Mouse (Mus musculus) kidney, postnatal 0 days (tissue): ENCODE results near the gene Tbc1d9. TPM values are rescaled to one million over a fixed set of nuclear protein-coding genes. Genes with fewer than 3 reads are reported as not detected.

ENCODE experiments used
- ATAC-seq: fragments of 200-750 bp; cut with Nextera tagmentation; replicated peaks from 2 replicates; pipeline ENCODE4 v1.8.0; 2017; ENCODE audit warnings: low read depth, moderate number of reproducible peaks, moderate TSS enrichment, moderate library complexity; ENCODE audit not compliant: low FRiP score
- DNase-seq: peaks from one replicate; pipeline ENCODE4 v3.0.0-alpha.2; 2016; ENCODE audit warnings: low spot score
- H3K27ac ChIP-seq: fragments of 300-500 bp; sonication (generic); 2 replicates; pipeline ENCODE4 v1.5.1; 2014; ENCODE audit warnings: mild to moderate bottlenecking
- H3K27me3 ChIP-seq: fragments of 300-500 bp; sonication (generic); 2 replicates; pipeline ENCODE4 v1.6.1; 2014; ENCODE audit warnings: low read length, mixed read lengths; ENCODE audit not compliant: insufficient read depth
- H3K36me3 ChIP-seq: fragments of 300-500 bp; sonication (generic); 2 replicates; pipeline ENCODE4 v1.6.1; 2014; ENCODE audit warnings: low read length, mixed read lengths; ENCODE audit not compliant: insufficient read depth
- H3K4me1 ChIP-seq: fragments of 300-500 bp; sonication (generic); replicated peaks from 2 replicates; pipeline ENCODE4 v1.6.1; 2014; ENCODE audit warnings: antibody characterized with exemption, low read length, mixed read lengths; ENCODE audit not compliant: insufficient read depth
- H3K4me2 ChIP-seq: fragments of 300-500 bp; sonication (generic); 2 replicates; pipeline ENCODE4 v1.6.1; 2014; ENCODE audit warnings: mild to moderate bottlenecking, low read length, moderate library complexity, mixed read lengths
- H3K4me3 ChIP-seq: fragments of 300-500 bp; sonication (generic); replicated peaks from 2 replicates; pipeline ENCODE4 v1.5.1; 2014; ENCODE audit warnings: low read depth, low read length
- H3K9ac ChIP-seq: fragments of 300-500 bp; sonication (generic); 2 replicates; pipeline ENCODE4 v1.6.1; 2014; ENCODE audit warnings: low read depth, low read length
- H3K9me3 ChIP-seq: fragments of 300-500 bp; sonication (generic); replicated peaks from 2 replicates; pipeline ENCODE4 v1.6.1; 2016; ENCODE audit warnings: low read length, inconsistent platforms, mixed read lengths
- CTCF ChIP-seq: IDR thresholded peaks from 2 replicates; pipeline ENCODE4 v1.5.1; 2016; ENCODE audit warnings: antibody characterized with exemption, low read depth, mild to moderate bottlenecking, moderate library complexity
- WGBS: fragments of 180-500 bp; shearing (Covaris S2); extraction: QIAGEN DNeasy Blood & Tissue Kit; methylation state at CpG from one replicate; pipeline ENCODE4 v1.1.7; 2014; 5-methylcytosine and 5-hydroxymethylcytosine counted together
- polyA plus RNA-seq: library from polyadenylated mRNA; unstranded; fragments of >200 nt; fragmentation: Nextera tagmentation; extraction: Ambion mirVana; gene quantifications from 2 replicates; pipeline ENCODE4 v1.2.1, GENCODE M21; 2015

Gene Tbc1d9
- polyA plus RNA-seq, 1 experiment from 2014 or later = 1.7 TPM

DNA sequence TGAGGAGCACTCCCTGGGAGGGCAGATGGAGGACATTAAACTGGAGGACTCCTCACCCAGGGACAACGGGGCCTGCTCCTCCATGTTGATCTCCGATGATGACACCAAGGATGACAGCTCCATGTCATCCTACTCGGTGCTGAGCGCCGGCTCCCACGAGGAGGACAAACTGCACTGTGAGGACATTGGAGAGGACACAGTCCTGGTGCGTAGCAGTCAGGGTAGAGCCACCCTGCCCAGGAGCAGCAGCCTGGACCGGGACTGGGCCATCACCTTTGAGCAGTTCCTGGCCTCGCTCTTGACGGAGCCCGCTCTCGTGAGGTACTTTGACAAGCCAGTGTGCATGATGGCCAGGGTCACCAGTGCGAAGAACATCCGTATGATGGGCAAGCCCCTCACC lies 106.0 kb downstream of the Tbc1d9 start:
- 94% methylated on average over 14 of the region's 14 CpGs for WGBS
- Histone ChIP-seq H3K36me3 (no peaks in the 10 kb centered on the region), H3K4me2 (no peak overlapping the region), H3K9me3 (no peaks in the 10 kb centered on the region), H3K9ac (no peak overlapping the region), H3K4me1 (no peaks in the 10 kb centered on the region), H3K27me3 (no peaks in the 10 kb centered on the region), H3K27ac (no peak overlapping the region), H3K4me3 (no peak overlapping the region)
- DNase-seq = no peak
- no peak for ATAC-seq
- no peak for TF ChIP-seq CTCF

DNA sequence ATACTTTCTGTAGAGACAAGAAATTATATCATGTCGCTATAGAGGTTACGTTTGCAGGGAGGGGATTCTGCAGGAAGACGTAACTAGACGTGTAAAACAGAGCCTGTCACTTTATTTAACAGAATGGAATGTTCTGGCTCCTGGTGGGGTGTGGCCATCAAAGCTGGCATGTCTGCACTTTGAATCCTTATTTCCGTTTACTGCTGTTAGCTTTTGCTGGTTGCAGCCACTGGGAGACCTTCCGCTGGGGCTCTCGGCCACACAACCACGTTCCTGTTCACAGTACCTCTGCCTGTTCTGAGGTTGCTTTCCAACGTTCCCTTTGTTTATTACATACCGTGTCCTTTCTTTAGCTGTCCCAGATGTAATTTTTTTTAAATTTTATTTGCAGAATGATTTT lies 107.3 kb downstream of the Tbc1d9 start:
- no peaks in the 10 kb centered on the region for H3K36me3 ChIP-seq
- no peak for ATAC-seq
- no peak overlapping the region for H3K9ac ChIP-seq
- no peaks in the 10 kb centered on the region for H3K9me3 ChIP-seq
- no peaks in the 10 kb centered on the region for H3K4me1 ChIP-seq
- no peak overlapping the region for H3K27ac ChIP-seq
- no peak for TF ChIP-seq CTCF
- 76% methylated on average over 10 of the region's 10 CpGs for WGBS
- no peak overlapping the region for H3K4me3 ChIP-seq
- H3K27me3 ChIP-seq = no peaks in the 10 kb centered on the region
- DNase-seq = peak; percentile 18
- no peak overlapping the region for H3K4me2 ChIP-seq

- no peaks in the 10 kb centered on the region for H3K27me3 ChIP-seq
- DNase-seq (no peak), ATAC-seq (peak; percentile 43)
- 33% methylated on average over 11 of the region's 11 CpGs for WGBS
- no peak overlapping the region for H3K4me2 ChIP-seq
- no peaks in the 10 kb centered on the region for H3K36me3 ChIP-seq
- no peaks in the 10 kb centered on the region for H3K9me3 ChIP-seq
- H3K9ac ChIP-seq = no peak overlapping the region
- no peak overlapping the region for H3K4me3 ChIP-seq
- no peaks in the 10 kb centered on the region for H3K4me1 ChIP-seq
- TF ChIP-seq CTCF = no peak
- H3K27ac ChIP-seq = no peak overlapping the region
Observed at GRCm38 (mm10) chr8:83274470-83274869, 109.3 kb downstream of the Tbc1d9 start.

DNA sequence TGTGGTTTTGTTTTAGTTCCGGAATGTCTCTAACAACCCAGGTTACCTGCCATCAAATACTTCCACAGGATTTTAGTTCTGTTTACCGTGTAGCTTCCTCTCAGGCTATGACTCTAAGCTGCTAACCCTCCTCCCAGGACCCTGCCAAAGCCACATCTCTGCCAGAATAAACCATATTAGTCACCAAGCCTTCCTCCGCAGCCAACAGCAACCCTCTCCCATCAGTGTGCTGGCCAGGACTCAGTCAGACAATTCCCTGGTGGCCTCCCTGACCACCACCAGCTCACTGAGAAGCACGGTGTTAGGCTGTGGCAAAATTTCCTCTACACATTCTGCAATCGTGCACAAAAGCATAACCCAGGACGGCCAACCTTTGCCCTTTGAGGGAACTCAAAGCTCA lies 113.3 kb downstream of the Tbc1d9 start:
- Histone ChIP-seq H3K27me3 (no peaks in the 10 kb centered on the region), H3K4me3 (no peak overlapping the region), H3K9ac (no peak overlapping the region), H3K4me2 (no peak overlapping the region), H3K4me1 (no peaks in the 10 kb centered on the region), H3K27ac (no peak overlapping the region), H3K36me3 (no peaks in the 10 kb centered on the region), H3K9me3 (no peaks in the 10 kb centered on the region)
- TF ChIP-seq CTCF = no peak
- ATAC-seq (no peak), DNase-seq (no peak)
- WGBS = 87% methylated on average over 6 of the region's 6 CpGs

DNA sequence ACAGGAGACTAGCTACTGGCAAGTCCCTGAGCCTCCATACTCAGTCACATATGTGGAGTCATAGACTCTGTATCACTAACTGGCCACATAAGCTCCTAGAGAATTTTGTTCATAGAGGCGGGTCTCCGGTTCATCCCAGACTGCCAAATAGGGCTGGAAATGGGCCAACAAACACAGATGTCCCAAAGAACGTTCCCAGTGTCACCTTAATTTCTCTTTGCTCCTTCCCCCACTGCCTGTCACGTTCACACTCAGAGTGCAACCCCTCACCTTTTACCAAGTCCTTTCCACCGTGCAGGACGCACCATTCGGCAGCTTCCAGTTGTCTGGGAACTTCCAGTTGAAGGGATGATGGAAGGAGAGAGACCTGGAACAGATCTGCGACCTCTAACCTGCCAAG lies 120.2 kb downstream of the Tbc1d9 start:
- no peak for TF ChIP-seq CTCF
- WGBS = 74% methylated on average over 8 of the region's 8 CpGs
- DNase-seq (no peak), ATAC-seq (no peak)
- no peak overlapping the region for H3K4me2 ChIP-seq
- no peak overlapping the region for H3K9ac ChIP-seq
- H3K4me1 ChIP-seq = no peaks in the 10 kb centered on the region
- H3K27me3 ChIP-seq = peaks cover 5% of the 10 kb centered on the region; the same call in 1 of the 2 replicates
- no peaks in the 10 kb centered on the region for H3K36me3 ChIP-seq
- no peaks in the 10 kb centered on the region for H3K9me3 ChIP-seq
- no peak overlapping the region for H3K27ac ChIP-seq
- H3K4me3 ChIP-seq = no peak overlapping the region

DNA sequence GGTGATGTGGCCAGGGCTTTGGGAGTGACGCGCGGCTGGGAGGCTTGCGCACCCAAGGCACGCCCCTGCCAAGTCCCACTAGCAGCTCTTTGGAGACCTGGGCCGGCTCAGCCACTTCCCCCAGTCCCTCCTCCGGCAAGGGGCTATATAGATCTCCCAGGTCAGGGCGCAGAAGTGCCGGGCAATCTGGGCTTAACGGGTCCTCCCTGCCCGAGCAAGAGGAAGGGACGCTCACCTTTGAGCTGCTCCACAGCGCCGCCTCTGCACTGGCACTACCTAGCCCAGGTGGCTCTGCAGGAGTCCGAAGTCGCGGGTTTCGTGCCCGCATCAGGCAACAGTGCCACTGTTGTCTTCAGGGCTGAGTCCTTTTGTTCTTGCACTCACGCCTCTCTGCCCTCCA lies 125.0 kb downstream of the Tbc1d9 start, which contains the start of gene Ucp1:
Ucp1 (plus strand) TSS at position 177 of the 400 bp plus-strand sequence.
- Histone ChIP-seq H3K9me3 (no peaks in the 10 kb centered on the region), H3K4me1 (no peaks in the 10 kb centered on the region), H3K27ac (no peak within 1 kb of the TSS), H3K4me3 (peak within 1 kb of the TSS; percentile 17; the same call in 1 of the 2 replicates), H3K27me3 (peaks cover 5% of the 10 kb centered on the region; the same call in 1 of the 2 replicates), H3K9ac (no peak within 1 kb of the TSS), H3K36me3 (no peaks in the 10 kb centered on the region), H3K4me2 (peak within 1 kb of the TSS; percentile 58)
- TF ChIP-seq CTCF = peak; percentile 35; the same call in 1 of the 2 replicates
- WGBS = 4% methylated on average over 20 of the region's 20 CpGs
- ATAC-seq = no peak
- DNase-seq = peak; percentile 5

GRCm38 (mm10) chr8:83297375-83297774 lies 132.2 kb downstream of the Tbc1d9 start:
- Histone ChIP-seq H3K27me3 (no peaks in the 10 kb centered on the region), H3K4me1 (no peaks in the 10 kb centered on the region), H3K9ac (no peak overlapping the region), H3K36me3 (no peaks in the 10 kb centered on the region), H3K9me3 (no peaks in the 10 kb centered on the region), H3K27ac (no peak overlapping the region), H3K4me3 (no peak overlapping the region), H3K4me2 (no peak overlapping the region)
- ATAC-seq (no peak), DNase-seq (no peak)
- 71% methylated on average over 4 of the region's 4 CpGs for WGBS
- no peak for TF ChIP-seq CTCF
